Mouse (Mus musculus): ENCODE measurements around the gene Clybl.

GRCm38 (mm10) chr14:122364026-122364425, 182.5 kb downstream of the Clybl start:
- TF ChIP-seq CTCF (IDR thresholded peaks at IDR 0.05; ENCODE audit: control insufficient read depth, insufficient read depth, insufficient replicate concordance, low read depth, low read length) (no peak), POLR2A (IDR thresholded peaks at IDR 0.05; ENCODE audit: control insufficient read depth, low read depth, low read length) (no peak)

Measured in testis, adult 2 months (tissue).